Mouse (Mus musculus): ENCODE data around the gene Gm44805. TPM values are rescaled to one million over a fixed set of nuclear protein-coding genes. Genes with fewer than 3 reads are reported as not detected.

Gm44805 gene
- polyA plus RNA-seq, 1 experiment from 2014 or later, result 0.38 TPM

DNA sequence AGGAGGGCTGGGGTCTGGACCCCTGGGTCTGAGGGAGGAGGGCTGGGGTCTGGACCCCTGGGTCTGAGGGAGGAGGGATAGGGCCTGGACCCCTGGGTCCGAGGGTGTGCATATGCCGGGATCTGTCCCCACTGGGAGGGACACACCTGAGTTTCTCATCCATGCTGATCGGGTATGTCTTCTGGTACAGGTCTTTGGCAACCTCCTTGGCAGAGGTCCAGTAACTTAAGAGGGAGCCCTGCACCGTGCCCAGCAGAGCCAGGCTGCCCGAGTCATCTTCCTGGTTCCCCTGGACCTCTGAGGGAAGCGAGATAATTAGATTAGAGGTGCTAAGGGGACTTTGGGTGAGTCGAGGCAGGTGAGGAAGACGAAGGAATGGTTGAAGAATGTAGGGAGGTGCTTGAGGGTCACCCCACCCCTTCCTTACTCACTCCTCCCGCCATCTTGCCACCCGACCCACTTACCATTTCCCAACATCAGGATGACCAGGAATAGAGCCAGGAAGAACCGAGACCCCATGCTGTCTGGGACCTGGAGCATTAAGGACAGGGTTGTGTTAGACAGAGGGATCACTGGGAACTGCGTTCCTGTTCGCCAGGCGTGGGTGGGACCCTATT, 8.0 kb downstream of the Gm44805 start:
- Histone ChIP-seq H3K27me3 (ENCODE audit: control insufficient read depth, insufficient read depth, low read length) (no peaks in the 10 kb centered on the region), H3K9ac (ENCODE audit: low read length) (no peak overlapping the region), H3K4me2 (ENCODE audit: low read depth, low read length) (no peak overlapping the region), H3K27ac (ENCODE audit: low read length) (no peak overlapping the region), H3K4me1 (ENCODE audit: control insufficient read depth, insufficient read depth, low read length) (peaks cover 5% of the 10 kb centered on the region), H3K9me3 (replicated peaks; ENCODE audit: control insufficient read depth, low read length) (no peaks in the 10 kb centered on the region), H3K36me3 (ENCODE audit: control insufficient read depth, insufficient read depth) (no peaks in the 10 kb centered on the region), H3K4me3 (ENCODE audit: low read length) (no peak overlapping the region)
- ATAC-seq (replicated peaks; ENCODE audit: extremely low read depth, insufficient read depth, low FRiP score), result no peak
- WGBS, result 53% methylated on average over 14 of the region's 14 CpGs

DNA sequence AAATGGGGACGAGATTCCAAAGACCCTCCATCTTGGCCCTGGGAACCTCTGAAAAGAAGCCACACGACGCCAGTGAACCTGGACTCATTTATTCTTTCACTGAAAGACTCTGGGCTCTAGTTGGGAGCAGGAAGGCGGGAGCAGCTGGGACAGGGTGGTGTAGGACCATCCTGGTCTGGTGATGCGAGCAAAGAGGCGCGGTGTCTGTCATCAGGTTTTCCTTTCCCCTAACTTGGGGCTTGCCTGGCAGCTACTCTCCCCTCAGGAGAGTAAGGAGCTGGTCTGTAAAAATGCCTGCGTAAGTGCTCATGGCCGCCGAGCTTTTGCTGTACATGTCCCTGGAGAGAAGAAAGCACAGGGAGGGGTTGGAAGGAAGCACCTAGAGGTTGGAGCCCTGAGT, 9.7 kb downstream of the Gm44805 start:
- Histone ChIP-seq H3K27ac (ENCODE audit: low read length) (no peak overlapping the region), H3K27me3 (ENCODE audit: control insufficient read depth, insufficient read depth, low read length) (no peaks in the 10 kb centered on the region), H3K36me3 (ENCODE audit: control insufficient read depth, insufficient read depth) (no peaks in the 10 kb centered on the region), H3K9ac (ENCODE audit: low read length) (no peak overlapping the region), H3K4me2 (ENCODE audit: low read depth, low read length) (no peak overlapping the region), H3K4me1 (ENCODE audit: control insufficient read depth, insufficient read depth, low read length) (peaks cover 5% of the 10 kb centered on the region), H3K4me3 (ENCODE audit: low read length) (no peak overlapping the region), H3K9me3 (replicated peaks; ENCODE audit: control insufficient read depth, low read length) (no peaks in the 10 kb centered on the region)
- no peak for ATAC-seq (replicated peaks; ENCODE audit: extremely low read depth, insufficient read depth, low FRiP score)
- 66% methylated on average over 10 of the region's 10 CpGs for WGBS

DNA sequence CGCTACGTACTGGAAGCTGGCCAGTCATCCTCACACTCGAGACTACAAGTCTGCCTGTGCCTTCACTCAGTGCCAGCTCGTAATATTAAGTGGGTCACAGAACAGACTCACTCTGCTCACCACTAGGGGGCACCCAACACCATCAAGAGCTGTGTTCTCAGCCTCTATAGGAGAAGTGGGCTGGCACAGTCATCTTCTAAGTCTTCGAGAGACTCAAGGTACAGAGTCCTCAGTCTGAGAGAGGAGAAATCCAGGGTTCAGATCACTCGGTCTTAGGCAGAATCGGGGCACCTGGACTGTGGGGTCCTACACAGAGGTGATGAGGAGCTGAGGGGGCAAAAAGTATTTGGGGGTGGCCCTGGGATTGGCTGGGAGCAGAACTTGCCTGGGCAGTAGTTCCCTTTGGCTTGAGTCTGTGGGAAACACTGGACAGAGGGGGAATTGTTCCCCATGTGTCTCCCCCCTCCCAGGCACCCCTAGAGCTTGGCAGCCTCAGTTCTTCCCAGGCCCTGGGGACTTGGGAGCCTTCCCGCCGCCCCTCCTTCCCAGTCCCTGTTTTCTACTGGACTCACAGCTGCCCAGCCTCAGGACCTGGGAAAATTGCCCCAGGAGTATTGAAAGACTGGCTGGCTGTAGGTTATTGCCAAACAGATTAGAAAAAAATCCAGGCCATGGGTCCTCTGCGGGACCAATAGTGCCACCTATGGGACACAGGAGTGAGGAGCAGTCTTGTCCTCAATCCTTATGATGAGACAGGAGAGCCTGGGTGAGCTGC, 12.1 kb downstream of the Gm44805 start:
- Histone ChIP-seq H3K4me2 (ENCODE audit: low read depth, low read length) (peak overlapping the region; percentile 31; the same call in 1 of the 2 replicates), H3K9me3 (replicated peaks; ENCODE audit: control insufficient read depth, low read length) (no peaks in the 10 kb centered on the region), H3K27ac (ENCODE audit: low read length) (peak overlapping the region; percentile 58; the same call in 1 of the 2 replicates), H3K9ac (ENCODE audit: low read length) (peak overlapping the region; percentile 44), H3K4me1 (ENCODE audit: control insufficient read depth, insufficient read depth, low read length) (peaks cover 10% of the 10 kb centered on the region), H3K27me3 (ENCODE audit: control insufficient read depth, insufficient read depth, low read length) (no peaks in the 10 kb centered on the region), H3K36me3 (ENCODE audit: control insufficient read depth, insufficient read depth) (no peaks in the 10 kb centered on the region), H3K4me3 (ENCODE audit: low read length) (no peak overlapping the region)
- ATAC-seq (replicated peaks; ENCODE audit: extremely low read depth, insufficient read depth, low FRiP score), result peak; percentile 72
- WGBS, result 7% methylated on average over 10 of the region's 10 CpGs

DNA sequence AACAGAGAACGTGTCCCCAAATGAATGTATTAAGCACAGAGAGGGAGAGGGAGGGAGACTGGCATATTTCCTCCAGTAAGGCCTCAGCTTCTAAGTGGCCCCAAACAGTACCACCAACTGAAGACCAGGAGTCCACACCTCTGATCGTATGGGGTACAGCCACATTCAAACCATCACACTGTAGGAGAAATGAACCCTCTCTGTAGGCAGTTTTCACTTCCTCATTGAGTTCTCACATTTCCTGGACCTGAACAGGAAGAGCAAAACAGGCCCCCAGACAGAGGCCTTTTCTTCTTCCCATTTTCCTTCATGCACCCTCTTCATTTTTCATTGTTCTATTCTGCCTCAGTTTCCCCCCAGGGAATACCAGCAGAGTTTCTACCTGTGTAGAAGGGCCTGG, 13.8 kb downstream of the Gm44805 start:
- Histone ChIP-seq H3K9me3 (replicated peaks; ENCODE audit: control insufficient read depth, low read length) (no peaks in the 10 kb centered on the region), H3K27ac (ENCODE audit: low read length) (no peak overlapping the region), H3K4me3 (ENCODE audit: low read length) (no peak overlapping the region), H3K4me1 (ENCODE audit: control insufficient read depth, insufficient read depth, low read length) (peaks cover 24% of the 10 kb centered on the region), H3K4me2 (ENCODE audit: low read depth, low read length) (no peak overlapping the region), H3K27me3 (ENCODE audit: control insufficient read depth, insufficient read depth, low read length) (no peaks in the 10 kb centered on the region), H3K36me3 (ENCODE audit: control insufficient read depth, insufficient read depth) (no peaks in the 10 kb centered on the region), H3K9ac (ENCODE audit: low read length) (no peak overlapping the region)
- ATAC-seq (replicated peaks; ENCODE audit: extremely low read depth, insufficient read depth, low FRiP score), result no peak
- 63% methylated on average over 2 of the region's 2 CpGs for WGBS

DNA sequence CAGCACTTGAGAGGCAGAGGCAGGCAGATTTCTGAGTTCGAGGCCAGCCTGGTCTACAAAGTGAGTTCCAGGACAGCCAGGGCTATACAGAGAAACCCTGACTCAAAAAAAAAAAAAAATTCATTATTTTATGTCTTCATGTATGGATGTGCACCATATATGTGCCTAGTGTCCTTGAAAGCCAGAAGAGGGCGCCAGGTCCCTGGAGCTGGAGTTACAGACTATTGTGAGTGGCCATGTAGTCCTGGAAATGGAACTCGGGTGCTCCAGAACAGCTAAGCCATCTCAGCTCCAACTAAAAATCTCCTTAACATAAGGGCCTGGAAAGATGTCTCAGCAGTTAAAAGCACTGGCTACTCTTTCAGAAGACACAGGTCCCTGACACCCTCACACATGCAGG, 14.5 kb downstream of the Gm44805 start:
- H3K27ac ChIP-seq (ENCODE audit: low read length), result no peak overlapping the region
- no peak overlapping the region for H3K4me3 ChIP-seq (ENCODE audit: low read length)
- no peaks in the 10 kb centered on the region for H3K27me3 ChIP-seq (ENCODE audit: control insufficient read depth, insufficient read depth, low read length)
- no peak overlapping the region for H3K9ac ChIP-seq (ENCODE audit: low read length)
- 52% methylated on average over 3 of the region's 3 CpGs for WGBS
- no peak overlapping the region for H3K4me2 ChIP-seq (ENCODE audit: low read depth, low read length)
- H3K4me1 ChIP-seq (ENCODE audit: control insufficient read depth, insufficient read depth, low read length), result peaks cover 26% of the 10 kb centered on the region
- ATAC-seq (replicated peaks; ENCODE audit: extremely low read depth, insufficient read depth, low FRiP score), result no peak
- H3K36me3 ChIP-seq (ENCODE audit: control insufficient read depth, insufficient read depth), result no peaks in the 10 kb centered on the region
- no peaks in the 10 kb centered on the region for H3K9me3 ChIP-seq (replicated peaks; ENCODE audit: control insufficient read depth, low read length)

DNA sequence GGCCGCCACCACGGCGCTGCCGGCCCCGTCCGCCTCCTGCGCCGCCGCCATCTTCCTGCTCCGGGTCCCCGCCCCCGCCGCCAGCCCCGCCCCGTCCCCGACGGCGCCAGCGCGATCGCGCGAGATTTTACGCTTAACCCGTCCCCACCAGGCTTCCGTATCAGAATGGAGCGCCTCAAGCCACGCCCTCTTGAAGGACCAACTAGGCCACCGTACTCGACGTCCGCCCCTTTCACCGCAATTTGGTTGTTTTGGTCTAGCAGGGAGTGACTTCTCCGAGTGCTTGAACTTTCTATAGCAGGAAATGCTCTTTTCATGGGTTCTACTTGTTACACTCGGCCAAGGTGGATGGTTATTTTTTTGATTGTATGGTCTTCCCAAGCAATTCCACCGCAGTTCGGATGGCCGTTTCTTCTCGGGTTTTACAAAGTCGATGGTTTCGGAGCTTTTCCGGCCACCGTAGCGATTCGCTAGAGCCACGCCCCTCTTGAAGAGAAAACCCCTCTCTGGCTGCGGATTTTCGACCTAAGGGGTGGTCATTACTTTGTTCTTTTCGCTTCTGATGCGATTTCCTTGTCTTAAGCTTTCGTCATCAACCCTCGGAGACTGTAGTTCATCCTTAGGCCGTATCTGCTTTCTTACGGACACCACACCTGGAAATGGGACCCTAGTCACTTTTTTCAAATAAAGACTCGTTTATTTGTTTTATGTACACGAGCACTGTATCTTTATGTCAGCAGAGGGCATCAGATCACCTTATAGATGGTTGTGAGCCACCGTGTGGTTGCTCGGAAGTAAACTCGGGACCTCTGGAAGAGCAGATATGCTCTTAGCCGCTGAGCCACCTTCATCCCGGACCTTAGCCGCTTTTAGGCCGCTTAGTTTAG, 16.0 kb downstream of the Gm44805 start, which contains the start of gene Clptm1:
TSS of gene Clptm1 (minus strand) at position 79 of the 887 bp plus-strand sequence.
- Histone ChIP-seq H3K9me3 (replicated peaks; ENCODE audit: control insufficient read depth, low read length) (no peaks in the 10 kb centered on the region), H3K27me3 (ENCODE audit: control insufficient read depth, insufficient read depth, low read length) (no peaks in the 10 kb centered on the region), H3K9ac (ENCODE audit: low read length) (peak within 1 kb of the TSS; percentile 98), H3K27ac (ENCODE audit: low read length) (peak within 1 kb of the TSS; percentile 87), H3K4me2 (ENCODE audit: low read depth, low read length) (peak within 1 kb of the TSS; percentile 96), H3K4me3 (ENCODE audit: low read length) (peak within 1 kb of the TSS; percentile 98), H3K4me1 (ENCODE audit: control insufficient read depth, insufficient read depth, low read length) (peaks cover 26% of the 10 kb centered on the region), H3K36me3 (ENCODE audit: control insufficient read depth, insufficient read depth) (no peaks in the 10 kb centered on the region)
- WGBS, result under 1% methylated on average over 63 of the region's 63 CpGs
- peak; percentile 84 for ATAC-seq (replicated peaks; ENCODE audit: extremely low read depth, insufficient read depth, low FRiP score)

DNA sequence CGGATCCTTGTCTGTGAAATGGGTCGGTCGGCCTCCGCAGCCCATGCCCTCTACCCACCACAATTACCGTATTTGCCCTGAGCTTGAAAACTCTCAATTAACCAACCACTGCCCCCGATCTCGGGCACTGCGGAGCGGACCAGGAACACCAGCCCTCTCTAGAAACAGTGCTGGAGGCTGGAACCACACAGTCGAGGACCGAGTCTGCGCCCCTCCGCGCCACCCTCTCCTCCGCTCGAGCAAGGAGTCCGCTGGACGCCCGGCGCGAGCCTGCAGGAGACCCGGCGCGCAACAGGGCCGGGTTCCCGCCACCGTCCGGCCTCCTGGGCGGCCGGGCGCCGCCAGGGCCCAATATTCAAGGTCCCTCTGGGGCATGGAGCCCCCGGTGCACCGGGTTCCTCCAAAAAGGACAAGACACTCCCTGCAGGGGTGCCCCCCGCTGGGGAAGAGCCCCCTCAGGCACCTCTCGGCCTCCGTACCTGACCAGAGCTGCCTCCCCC, 16.7 kb downstream of the Gm44805 start:
- Histone ChIP-seq H3K4me3 (ENCODE audit: low read length) (peak overlapping the region; percentile 98), H3K4me2 (ENCODE audit: low read depth, low read length) (peak overlapping the region; percentile 96), H3K36me3 (ENCODE audit: control insufficient read depth, insufficient read depth) (no peaks in the 10 kb centered on the region), H3K27me3 (ENCODE audit: control insufficient read depth, insufficient read depth, low read length) (no peaks in the 10 kb centered on the region), H3K4me1 (ENCODE audit: control insufficient read depth, insufficient read depth, low read length) (peaks cover 26% of the 10 kb centered on the region), H3K27ac (ENCODE audit: low read length) (peak overlapping the region; percentile 65), H3K9ac (ENCODE audit: low read length) (peak overlapping the region; percentile 98), H3K9me3 (replicated peaks; ENCODE audit: control insufficient read depth, low read length) (no peaks in the 10 kb centered on the region)
- WGBS, result under 1% methylated on average over 37 of the region's 37 CpGs
- ATAC-seq (replicated peaks; ENCODE audit: extremely low read depth, insufficient read depth, low FRiP score), result peak; percentile 26

DNA sequence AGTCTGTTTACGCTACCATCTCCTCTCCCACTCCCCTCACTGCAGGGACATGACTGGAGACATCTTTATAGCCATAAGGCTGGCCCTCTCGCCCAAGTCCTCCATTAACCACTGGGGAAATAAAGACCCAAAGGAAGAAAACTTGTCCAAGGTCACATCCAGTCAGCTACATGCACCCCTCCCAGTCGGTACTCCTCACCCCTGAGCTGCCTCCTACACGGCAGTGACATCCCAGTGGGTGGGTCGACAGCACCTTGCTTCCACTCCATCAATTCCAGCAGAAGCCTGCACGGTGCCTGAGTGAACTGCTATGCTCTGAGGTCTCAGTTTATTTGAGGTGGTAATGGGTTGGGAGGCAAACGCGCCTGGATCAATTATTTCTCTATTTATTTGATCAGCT, 17.3 kb downstream of the Gm44805 start:
- no peaks in the 10 kb centered on the region for H3K36me3 ChIP-seq (ENCODE audit: control insufficient read depth, insufficient read depth)
- WGBS, result 10% methylated on average over 8 of the region's 8 CpGs
- H3K4me3 ChIP-seq (ENCODE audit: low read length), result peak overlapping the region; percentile 98
- no peaks in the 10 kb centered on the region for H3K27me3 ChIP-seq (ENCODE audit: control insufficient read depth, insufficient read depth, low read length)
- H3K4me1 ChIP-seq (ENCODE audit: control insufficient read depth, insufficient read depth, low read length), result peaks cover 21% of the 10 kb centered on the region
- H3K9me3 ChIP-seq (replicated peaks; ENCODE audit: control insufficient read depth, low read length), result no peaks in the 10 kb centered on the region
- peak overlapping the region; percentile 98 for H3K9ac ChIP-seq (ENCODE audit: low read length)
- ATAC-seq (replicated peaks; ENCODE audit: extremely low read depth, insufficient read depth, low FRiP score), result no peak
- no peak overlapping the region for H3K27ac ChIP-seq (ENCODE audit: low read length)
- peak overlapping the region; percentile 96 for H3K4me2 ChIP-seq (ENCODE audit: low read depth, low read length)

All from heart, embryonic 16.5 days (tissue).